Mouse (Mus musculus) embryo, embryonic 11.5 days (tissue): ENCODE measurements around the gene Cntn6.

Experiments
- DNase-seq: peaks from one replicate; pipeline ENCODE4 v3.0.0-alpha.2; 2012; ENCODE audit warnings: low read depth, low spot score

Cntn6 gene

GRCm38 (mm10) chr6:104758125-104758524, 265.5 kb downstream of the Cntn6 start:
- no peak for DNase-seq

GRCm38 (mm10) chr6:104761226-104761625, 268.6 kb downstream of the Cntn6 start:
- no peak for DNase-seq

- DNase-seq, result no peak
Observed at GRCm38 (mm10) chr6:104783891-104784290, 291.3 kb downstream of the Cntn6 start.

- DNase-seq, result no peak
Observed at GRCm38 (mm10) chr6:104787502-104787901, 294.9 kb downstream of the Cntn6 start.

GRCm38 (mm10) chr6:104808526-104808925, 315.9 kb downstream of the Cntn6 start:
- no peak for DNase-seq

- DNase-seq, result no peak
Observed at GRCm38 (mm10) chr6:104815610-104816009, 323.0 kb downstream of the Cntn6 start.

- no peak for DNase-seq
Observed at GRCm38 (mm10) chr6:104879711-104880110, 387.1 kb downstream of the Cntn6 start.

GRCm38 (mm10) chr6:104884021-104884420, 391.4 kb downstream of the Cntn6 start:
- DNase-seq, result no peak

GRCm38 (mm10) chr6:104885829-104886228, 393.2 kb downstream of the Cntn6 start:
- DNase-seq, result no peak

GRCm38 (mm10) chr6:104891071-104891470, 398.5 kb downstream of the Cntn6 start:
- no peak for DNase-seq
